Mouse (Mus musculus): ENCODE data around the gene Fn1. TPM values are rescaled to one million over a fixed set of nuclear protein-coding genes. Genes with fewer than 3 reads are reported as not detected.

Fn1 gene
- polyA plus RNA-seq, 1 experiment, result 56.8 TPM

- H3K27ac ChIP-seq (ENCODE audit: insufficient read depth, low read length), result no peak overlapping the region
- TF ChIP-seq CTCF (IDR thresholded peaks at IDR 0.05; ENCODE audit: extremely low read depth, insufficient read depth, insufficient read length, insufficient replicate concordance), result no peak
- no peak for TF ChIP-seq POLR2A (IDR thresholded peaks at IDR 0.05; ENCODE audit: low read depth, low read length)
- no peak overlapping the region for H3K4me3 ChIP-seq (ENCODE audit: extremely low read depth, insufficient read depth, insufficient read length)
- H3K36me3 ChIP-seq (ENCODE audit: control insufficient read depth, insufficient read depth, low read length), result no peaks in the 10 kb centered on the region
- no peaks in the 10 kb centered on the region for H3K4me1 ChIP-seq (ENCODE audit: control insufficient read depth, insufficient read depth, insufficient read length)
- no peaks in the 10 kb centered on the region for H3K27me3 ChIP-seq (ENCODE audit: control insufficient read depth, insufficient read depth, low read length)
- no peak for DNase-seq (ENCODE audit: low read depth in 1 of 2, low spot score in 2 of 2)
- 91% methylated on average over 6 of the region's 6 CpGs for WGBS
Observed at GRCm38 (mm10) chr1:71631811-71632210, 21.2 kb downstream of the Fn1 start.

- Histone ChIP-seq H3K4me3 (ENCODE audit: extremely low read depth, insufficient read depth, insufficient read length) (no peak overlapping the region), H3K4me1 (ENCODE audit: control insufficient read depth, insufficient read depth, insufficient read length) (no peaks in the 10 kb centered on the region), H3K36me3 (ENCODE audit: control insufficient read depth, insufficient read depth, low read length) (no peaks in the 10 kb centered on the region), H3K27me3 (ENCODE audit: control insufficient read depth, insufficient read depth, low read length) (no peaks in the 10 kb centered on the region), H3K27ac (ENCODE audit: insufficient read depth, low read length) (no peak overlapping the region)
- DNase-seq (ENCODE audit: low read depth in 1 of 2, low spot score in 2 of 2), result no peak
- WGBS, result 91% methylated on average over 8 of the region's 8 CpGs
- TF ChIP-seq CTCF (IDR thresholded peaks at IDR 0.05; ENCODE audit: extremely low read depth, insufficient read depth, insufficient read length, insufficient replicate concordance) (no peak), POLR2A (IDR thresholded peaks at IDR 0.05; ENCODE audit: low read depth, low read length) (no peak)
Observed at GRCm38 (mm10) chr1:71630243-71630642, 22.8 kb downstream of the Fn1 start.

GRCm38 (mm10) chr1:71623625-71624024 is 29.4 kb downstream of the Fn1 start:
- no peaks in the 10 kb centered on the region for H3K27me3 ChIP-seq (ENCODE audit: control insufficient read depth, insufficient read depth, low read length)
- H3K27ac ChIP-seq (ENCODE audit: insufficient read depth, low read length), result no peak overlapping the region
- no peak for DNase-seq (ENCODE audit: low read depth in 1 of 2, low spot score in 2 of 2)
- no peak overlapping the region for H3K4me3 ChIP-seq (ENCODE audit: extremely low read depth, insufficient read depth, insufficient read length)
- 93% methylated on average over 6 of the region's 6 CpGs for whole genome bisulfite sequencing
- no peaks in the 10 kb centered on the region for H3K36me3 ChIP-seq (ENCODE audit: control insufficient read depth, insufficient read depth, low read length)
- no peaks in the 10 kb centered on the region for H3K4me1 ChIP-seq (ENCODE audit: control insufficient read depth, insufficient read depth, insufficient read length)
- no peak for TF ChIP-seq POLR2A (IDR thresholded peaks at IDR 0.05; ENCODE audit: low read depth, low read length)
- no peak for TF ChIP-seq CTCF (IDR thresholded peaks at IDR 0.05; ENCODE audit: extremely low read depth, insufficient read depth, insufficient read length, insufficient replicate concordance)

GRCm38 (mm10) chr1:71621526-71621925 is 31.5 kb downstream of the Fn1 start:
- Histone ChIP-seq H3K36me3 (ENCODE audit: control insufficient read depth, insufficient read depth, low read length) (no peaks in the 10 kb centered on the region), H3K4me3 (ENCODE audit: extremely low read depth, insufficient read depth, insufficient read length) (no peak overlapping the region), H3K27ac (ENCODE audit: insufficient read depth, low read length) (no peak overlapping the region), H3K27me3 (ENCODE audit: control insufficient read depth, insufficient read depth, low read length) (no peaks in the 10 kb centered on the region), H3K4me1 (ENCODE audit: control insufficient read depth, insufficient read depth, insufficient read length) (no peaks in the 10 kb centered on the region)
- DNase-seq (ENCODE audit: low read depth in 1 of 2, low spot score in 2 of 2), result no peak
- WGBS, result 44% methylated on average over 2 of the region's 2 CpGs
- TF ChIP-seq POLR2A (IDR thresholded peaks at IDR 0.05; ENCODE audit: low read depth, low read length), result no peak
- no peak for TF ChIP-seq CTCF (IDR thresholded peaks at IDR 0.05; ENCODE audit: extremely low read depth, insufficient read depth, insufficient read length, insufficient replicate concordance)

- Histone ChIP-seq H3K4me3 (ENCODE audit: extremely low read depth, insufficient read depth, insufficient read length) (no peak overlapping the region), H3K4me1 (ENCODE audit: control insufficient read depth, insufficient read depth, insufficient read length) (no peaks in the 10 kb centered on the region), H3K27me3 (ENCODE audit: control insufficient read depth, insufficient read depth, low read length) (no peaks in the 10 kb centered on the region), H3K27ac (ENCODE audit: insufficient read depth, low read length) (no peak overlapping the region), H3K36me3 (ENCODE audit: control insufficient read depth, insufficient read depth, low read length) (no peaks in the 10 kb centered on the region)
- TF ChIP-seq CTCF (IDR thresholded peaks at IDR 0.05; ENCODE audit: extremely low read depth, insufficient read depth, insufficient read length, insufficient replicate concordance), result no peak
- TF ChIP-seq POLR2A (IDR thresholded peaks at IDR 0.05; ENCODE audit: low read depth, low read length), result no peak
- WGBS, result 88% methylated on average over 8 of the region's 8 CpGs
- no peak for DNase-seq (ENCODE audit: low read depth in 1 of 2, low spot score in 2 of 2)
Observed at GRCm38 (mm10) chr1:71614545-71615246, 38.3 kb downstream of the Fn1 start.

GRCm38 (mm10) chr1:71612256-71612655 is 40.7 kb downstream of the Fn1 start:
- Histone ChIP-seq H3K4me3 (ENCODE audit: extremely low read depth, insufficient read depth, insufficient read length) (no peak overlapping the region), H3K27ac (ENCODE audit: insufficient read depth, low read length) (no peak overlapping the region), H3K36me3 (ENCODE audit: control insufficient read depth, insufficient read depth, low read length) (no peaks in the 10 kb centered on the region), H3K4me1 (ENCODE audit: control insufficient read depth, insufficient read depth, insufficient read length) (no peaks in the 10 kb centered on the region), H3K27me3 (ENCODE audit: control insufficient read depth, insufficient read depth, low read length) (no peaks in the 10 kb centered on the region)
- DNase-seq (ENCODE audit: low read depth in 1 of 2, low spot score in 2 of 2), result no peak
- TF ChIP-seq POLR2A (IDR thresholded peaks at IDR 0.05; ENCODE audit: low read depth, low read length), result no peak
- no peak for TF ChIP-seq CTCF (IDR thresholded peaks at IDR 0.05; ENCODE audit: extremely low read depth, insufficient read depth, insufficient read length, insufficient replicate concordance)
- 97% methylated on average over 21 of the region's 21 CpGs for WGBS

- 86% methylated on average over 5 of the region's 5 CpGs for WGBS
- Histone ChIP-seq H3K27me3 (ENCODE audit: control insufficient read depth, insufficient read depth, low read length) (no peaks in the 10 kb centered on the region), H3K36me3 (ENCODE audit: control insufficient read depth, insufficient read depth, low read length) (no peaks in the 10 kb centered on the region), H3K4me1 (ENCODE audit: control insufficient read depth, insufficient read depth, insufficient read length) (no peaks in the 10 kb centered on the region), H3K27ac (ENCODE audit: insufficient read depth, low read length) (no peak overlapping the region), H3K4me3 (ENCODE audit: extremely low read depth, insufficient read depth, insufficient read length) (no peak overlapping the region)
- TF ChIP-seq POLR2A (IDR thresholded peaks at IDR 0.05; ENCODE audit: low read depth, low read length) (no peak), CTCF (IDR thresholded peaks at IDR 0.05; ENCODE audit: extremely low read depth, insufficient read depth, insufficient read length, insufficient replicate concordance) (no peak)
- DNase-seq (ENCODE audit: low read depth in 1 of 2, low spot score in 2 of 2), result no peak
Observed at GRCm38 (mm10) chr1:71609916-71610315, 43.1 kb downstream of the Fn1 start.

All from spleen, adult 2 months (tissue).